Mouse (Mus musculus): ENCODE measurements around the gene Trip12. TPM values are rescaled to one million over a fixed set of nuclear protein-coding genes. Genes with fewer than 3 reads are reported as not detected.
A peak's percentile ranks its signal among the peaks of the same experiment; 100 is the strongest.

The Trip12 gene
- polyA plus RNA-seq, 1 experiment = 41.7 TPM

- Histone ChIP-seq H3K36me3 (ENCODE audit: control insufficient read depth, insufficient read depth) (no peaks in the 10 kb centered on the region), H3K79me3 (ENCODE audit: low read depth) (no peaks in the 10 kb centered on the region), H3K4me3 (ENCODE audit: insufficient read depth, poor library complexity, severe bottlenecking) (no peak overlapping the region), H3K27me3 (ENCODE audit: control insufficient read depth, insufficient read depth, insufficient read length) (no peaks in the 10 kb centered on the region), H3K79me2 (ENCODE audit: control insufficient read depth, insufficient read depth) (no peaks in the 10 kb centered on the region), H3ac (ENCODE audit: control insufficient read depth, insufficient read length, low read depth) (no peak overlapping the region)
- TF ChIP-seq CTCF (IDR thresholded peaks at IDR 0.05; ENCODE audit: control insufficient read depth, insufficient read depth, insufficient read length) (no peak), FOSL1 (IDR thresholded peaks at IDR 0.05; ENCODE audit: insufficient read depth, low read length, poor library complexity, severe bottlenecking) (no peak), MAX (IDR thresholded peaks at IDR 0.05) (no peak), USF1 (IDR thresholded peaks at IDR 0.05; ENCODE audit: low read depth) (no peak), MYOG (IDR thresholded peaks at IDR 0.05; ENCODE audit: control insufficient read depth, extremely low read depth, insufficient read length) (no peak), CEBPB (IDR thresholded peaks at IDR 0.05; ENCODE audit: low read depth) (no peak), MYOD1 (IDR thresholded peaks at IDR 0.05; ENCODE audit: control insufficient read depth, insufficient read length, low read depth) (no peak)
These were observed 43.6 kb upstream of the Trip12 start for GRCm38 (mm10) chr1:84883889-84884288.

GRCm38 (mm10) chr1:84882937-84883336 lies 42.6 kb upstream of the Trip12 start:
- H3K27me3 ChIP-seq (ENCODE audit: control insufficient read depth, insufficient read depth, insufficient read length) = no peaks in the 10 kb centered on the region
- no peaks in the 10 kb centered on the region for H3K79me2 ChIP-seq (ENCODE audit: control insufficient read depth, insufficient read depth)
- H3K36me3 ChIP-seq (ENCODE audit: control insufficient read depth, insufficient read depth) = no peaks in the 10 kb centered on the region
- H3ac ChIP-seq (ENCODE audit: control insufficient read depth, insufficient read length, low read depth) = no peak overlapping the region
- TF ChIP-seq CEBPB (IDR thresholded peaks at IDR 0.05; ENCODE audit: low read depth) (no peak), MAX (IDR thresholded peaks at IDR 0.05) (no peak), MYOG (IDR thresholded peaks at IDR 0.05; ENCODE audit: control insufficient read depth, extremely low read depth, insufficient read length) (no peak), USF1 (IDR thresholded peaks at IDR 0.05; ENCODE audit: low read depth) (no peak), CTCF (IDR thresholded peaks at IDR 0.05; ENCODE audit: control insufficient read depth, insufficient read depth, insufficient read length) (no peak), FOSL1 (IDR thresholded peaks at IDR 0.05; ENCODE audit: insufficient read depth, low read length, poor library complexity, severe bottlenecking) (no peak)
- H3K4me3 ChIP-seq (ENCODE audit: insufficient read depth, poor library complexity, severe bottlenecking) = no peak overlapping the region
- no peaks in the 10 kb centered on the region for H3K79me3 ChIP-seq (ENCODE audit: low read depth)

- Histone ChIP-seq H3K27me3 (ENCODE audit: control insufficient read depth, insufficient read depth, insufficient read length) (no peaks in the 10 kb centered on the region), H3K79me3 (ENCODE audit: low read depth) (no peaks in the 10 kb centered on the region), H3K79me2 (ENCODE audit: control insufficient read depth, insufficient read depth) (no peaks in the 10 kb centered on the region), H3ac (ENCODE audit: control insufficient read depth, insufficient read length, low read depth) (peak overlapping the region; percentile 6), H3K4me3 (ENCODE audit: insufficient read depth, poor library complexity, severe bottlenecking) (no peak overlapping the region), H3K36me3 (ENCODE audit: control insufficient read depth, insufficient read depth) (no peaks in the 10 kb centered on the region)
- TF ChIP-seq FOSL1 (IDR thresholded peaks at IDR 0.05; ENCODE audit: insufficient read depth, low read length, poor library complexity, severe bottlenecking) = no peak
- TF ChIP-seq USF1 (IDR thresholded peaks at IDR 0.05; ENCODE audit: low read depth) = no peak
- TF ChIP-seq MYOG (IDR thresholded peaks at IDR 0.05; ENCODE audit: control insufficient read depth, extremely low read depth, insufficient read length) = no peak
- TF ChIP-seq CEBPB (IDR thresholded peaks at IDR 0.05; ENCODE audit: low read depth) = no peak
- no peak for TF ChIP-seq MAX (IDR thresholded peaks at IDR 0.05)
- no peak for TF ChIP-seq MYOD1 (IDR thresholded peaks at IDR 0.05; ENCODE audit: control insufficient read depth, insufficient read length, low read depth)
- no peak for TF ChIP-seq CTCF (IDR thresholded peaks at IDR 0.05; ENCODE audit: control insufficient read depth, insufficient read depth, insufficient read length)
These were observed 41.8 kb upstream of the Trip12 start for GRCm38 (mm10) chr1:84882066-84882532.

DNA sequence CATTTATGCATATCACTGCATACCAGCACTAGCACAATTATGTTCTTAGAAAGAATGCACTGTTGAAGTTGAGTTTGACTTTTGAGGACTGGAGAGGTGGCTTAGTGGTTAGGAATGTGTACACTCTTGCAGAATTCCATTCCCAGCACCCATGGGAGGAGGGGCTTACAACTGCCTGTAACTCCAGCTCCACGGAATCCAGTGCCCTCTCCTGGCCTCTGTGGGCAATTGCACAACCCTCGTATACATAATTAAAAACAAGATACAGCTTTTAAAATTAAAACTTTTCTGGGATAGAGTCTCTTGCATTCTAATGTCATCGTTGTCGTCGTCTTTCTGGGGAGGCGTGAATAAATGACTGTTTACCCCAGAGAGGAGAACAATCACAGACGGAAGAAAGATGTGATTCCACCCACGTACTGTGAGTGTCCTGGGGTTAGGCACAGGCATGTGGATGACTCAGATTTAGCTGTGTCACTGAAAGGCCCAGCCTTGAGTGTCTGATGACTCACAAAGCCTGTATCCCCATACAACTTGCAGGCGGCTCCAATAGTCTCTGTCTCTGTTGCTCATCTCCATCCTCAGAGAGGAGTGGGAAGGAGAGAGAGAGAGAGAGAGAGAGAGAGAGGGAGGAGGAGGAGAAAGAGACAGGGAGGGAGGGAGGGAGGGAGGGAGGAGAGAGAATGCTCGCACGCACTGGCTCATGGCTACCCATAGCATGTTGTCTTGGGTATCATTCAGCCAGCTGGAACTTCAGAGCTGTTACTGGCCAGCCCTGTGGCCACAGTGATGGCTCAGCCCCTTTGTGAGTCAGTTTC lies 41.1 kb upstream of the Trip12 start:
- Histone ChIP-seq H3K79me3 (ENCODE audit: low read depth) (no peaks in the 10 kb centered on the region), H3K79me2 (ENCODE audit: control insufficient read depth, insufficient read depth) (no peaks in the 10 kb centered on the region), H3K36me3 (ENCODE audit: control insufficient read depth, insufficient read depth) (no peaks in the 10 kb centered on the region), H3K27me3 (ENCODE audit: control insufficient read depth, insufficient read depth, insufficient read length) (no peaks in the 10 kb centered on the region), H3K4me3 (ENCODE audit: insufficient read depth, poor library complexity, severe bottlenecking) (no peak overlapping the region), H3ac (ENCODE audit: control insufficient read depth, insufficient read length, low read depth) (no peak overlapping the region)
- TF ChIP-seq MAX (IDR thresholded peaks at IDR 0.05) = peak; percentile 84
- no peak for TF ChIP-seq USF1 (IDR thresholded peaks at IDR 0.05; ENCODE audit: low read depth)
- peak; percentile 84 for TF ChIP-seq FOSL1 (IDR thresholded peaks at IDR 0.05; ENCODE audit: insufficient read depth, low read length, poor library complexity, severe bottlenecking)
- TF ChIP-seq MYOD1 (IDR thresholded peaks at IDR 0.05; ENCODE audit: control insufficient read depth, insufficient read length, low read depth) = peak; percentile 45
- no peak for TF ChIP-seq MYOG (IDR thresholded peaks at IDR 0.05; ENCODE audit: control insufficient read depth, extremely low read depth, insufficient read length)
- TF ChIP-seq CEBPB (IDR thresholded peaks at IDR 0.05; ENCODE audit: low read depth) = peak; percentile 46
- TF ChIP-seq CTCF (IDR thresholded peaks at IDR 0.05; ENCODE audit: control insufficient read depth, insufficient read depth, insufficient read length) = no peak

DNA sequence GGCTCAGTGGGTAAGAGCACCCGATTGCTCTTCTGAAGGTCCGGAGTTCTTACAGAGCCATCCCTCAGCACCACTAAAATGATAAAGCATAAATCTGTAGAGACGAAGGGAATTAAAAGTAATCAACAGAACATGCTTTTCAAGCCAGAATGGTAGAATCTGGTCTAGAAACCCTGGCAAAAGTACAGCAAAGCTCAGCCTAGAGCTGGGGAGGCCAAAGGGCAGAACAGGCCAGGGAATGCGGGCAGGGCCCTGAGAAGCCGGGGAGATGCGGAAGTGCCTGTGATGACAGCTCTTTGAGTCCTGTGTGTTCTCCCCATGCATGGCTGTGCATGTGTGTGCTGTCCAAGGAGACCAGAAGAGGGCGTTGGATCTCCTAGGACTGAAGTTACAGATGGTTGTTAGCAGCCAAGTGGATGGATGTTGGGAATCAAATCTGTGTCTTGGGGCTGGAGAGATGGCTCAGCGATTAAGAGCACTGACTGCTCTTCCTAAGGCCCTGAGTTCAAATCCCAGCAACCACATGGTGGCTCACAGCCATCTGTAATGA lies 39.3 kb upstream of the Trip12 start:
- Histone ChIP-seq H3ac (ENCODE audit: control insufficient read depth, insufficient read length, low read depth) (no peak overlapping the region), H3K79me3 (ENCODE audit: low read depth) (no peaks in the 10 kb centered on the region), H3K4me3 (ENCODE audit: insufficient read depth, poor library complexity, severe bottlenecking) (no peak overlapping the region), H3K36me3 (ENCODE audit: control insufficient read depth, insufficient read depth) (no peaks in the 10 kb centered on the region), H3K79me2 (ENCODE audit: control insufficient read depth, insufficient read depth) (no peaks in the 10 kb centered on the region), H3K27me3 (ENCODE audit: control insufficient read depth, insufficient read depth, insufficient read length) (no peaks in the 10 kb centered on the region)
- TF ChIP-seq MYOG (IDR thresholded peaks at IDR 0.05; ENCODE audit: control insufficient read depth, extremely low read depth, insufficient read length) (no peak), MYOD1 (IDR thresholded peaks at IDR 0.05; ENCODE audit: control insufficient read depth, insufficient read length, low read depth) (no peak), CTCF (IDR thresholded peaks at IDR 0.05; ENCODE audit: control insufficient read depth, insufficient read depth, insufficient read length) (no peak), FOSL1 (IDR thresholded peaks at IDR 0.05; ENCODE audit: insufficient read depth, low read length, poor library complexity, severe bottlenecking) (no peak), CEBPB (IDR thresholded peaks at IDR 0.05; ENCODE audit: low read depth) (no peak)
